Mouse (Mus musculus) brain, adult 2 months (tissue): Measurements from ENCODE around the gene Etnk1.
A peak's percentile ranks its signal among the peaks of the same experiment; 100 is the strongest.
"Not testable (repeated sequence)": the region's sequence is repeated elsewhere in the genome, so short reads cannot be mapped to it uniquely, and the experiment has no call there.

Experiments used
- DNase-seq: peaks from one replicate; pipeline ENCODE4 v3.0.0; 2011; ENCODE audit warnings: low read depth, low spot score

Gene Etnk1

GRCm38 (mm10) chr6:143170166-143170960 is 3.3 kb downstream of the Etnk1 start:
- DNase-seq: no peak

GRCm38 (mm10) chr6:143171066-143171465 is 4.0 kb downstream of the Etnk1 start:
- no peak for DNase-seq

GRCm38 (mm10) chr6:143171781-143172465 is 4.9 kb downstream of the Etnk1 start:
- DNase-seq: no peak

- DNase-seq: not testable (repeated sequence)
Measured at GRCm38 (mm10) chr6:143172683-143173082, 5.7 kb downstream of the Etnk1 start.

- DNase-seq: no peak
Measured at GRCm38 (mm10) chr6:143174226-143174625, 7.2 kb downstream of the Etnk1 start.

GRCm38 (mm10) chr6:143174906-143175656 is 8.1 kb downstream of the Etnk1 start:
- DNase-seq: peak; percentile 71

GRCm38 (mm10) chr6:143176076-143176475 is 9.1 kb downstream of the Etnk1 start:
- DNase-seq: no peak

GRCm38 (mm10) chr6:143176591-143176990 is 9.6 kb downstream of the Etnk1 start:
- DNase-seq: no peak

- DNase-seq: no peak
Measured at GRCm38 (mm10) chr6:143179181-143179580, 12.2 kb downstream of the Etnk1 start.

- DNase-seq: no peak
Measured at GRCm38 (mm10) chr6:143179733-143180132, 12.7 kb downstream of the Etnk1 start.

- peak; percentile 38 for DNase-seq
Measured at GRCm38 (mm10) chr6:143180511-143180910, 13.5 kb downstream of the Etnk1 start.

- DNase-seq: no peak
Measured at GRCm38 (mm10) chr6:143184099-143184498, 17.1 kb downstream of the Etnk1 start.

GRCm38 (mm10) chr6:143184745-143185144 is 17.7 kb downstream of the Etnk1 start:
- DNase-seq: peak; percentile 51

GRCm38 (mm10) chr6:143190838-143191476 is 23.9 kb downstream of the Etnk1 start:
- DNase-seq: peak; percentile 87

GRCm38 (mm10) chr6:143191477-143192098 is 24.6 kb downstream of the Etnk1 start:
- DNase-seq: peak; percentile 19

- peak; percentile 34 for DNase-seq
Measured at GRCm38 (mm10) chr6:143192709-143193108, 25.7 kb downstream of the Etnk1 start.

GRCm38 (mm10) chr6:143193166-143193565 is 26.1 kb downstream of the Etnk1 start:
- DNase-seq: no peak

- DNase-seq: no peak
Measured at GRCm38 (mm10) chr6:143193641-143194040, 26.6 kb downstream of the Etnk1 start.

- no peak for DNase-seq
Measured at GRCm38 (mm10) chr6:143197053-143197452, 30.0 kb downstream of the Etnk1 start.

GRCm38 (mm10) chr6:143198421-143198820 is 31.4 kb downstream of the Etnk1 start:
- DNase-seq: no peak

- DNase-seq: no peak
Measured at GRCm38 (mm10) chr6:143203097-143203496, 36.1 kb downstream of the Etnk1 start.
